Mouse (Mus musculus): Measurements from ENCODE around the gene Pllp.

GRCm38 (mm10) chr8:94741726-94742125, 45.6 kb upstream of the Pllp start:
- TF ChIP-seq POLR2A (IDR thresholded peaks at IDR 0.05; ENCODE audit: low read depth, low read length) (no peak), CTCF (IDR thresholded peaks at IDR 0.05; ENCODE audit: borderline replicate concordance, insufficient read depth, low read length) (no peak)

All from embryonic fibroblast, embryonic 13.5 days (primary cell).